Mouse (Mus musculus) stomach, embryonic 16.5 days (tissue): Measurements from ENCODE around the gene Vdr. TPM values are rescaled to one million over a fixed set of nuclear protein-coding genes. Genes with fewer than 3 reads are reported as not detected.

Experiments used
- ATAC-seq: fragments of 200-750 bp; cut with Nextera tagmentation; 2 replicates; pipeline ENCODE4 v1.8.0; 2017; ENCODE audit warnings: moderate number of reproducible peaks, moderate TSS enrichment; ENCODE audit not compliant: insufficient read depth, low FRiP score
- H3K27ac ChIP-seq: fragments of 300-500 bp; sonication (generic); 2 replicates; pipeline ENCODE4 v1.5.1; 2014; ENCODE audit warnings: low read length
- H3K27me3 ChIP-seq: fragments of 300-500 bp; sonication (generic); 2 replicates; pipeline ENCODE4 v1.6.1; 2014; ENCODE audit warnings: low read length, control low read depth, mixed read lengths; ENCODE audit not compliant: control insufficient read depth, insufficient read depth
- H3K36me3 ChIP-seq: fragments of 300-500 bp; sonication (generic); 2 replicates; pipeline ENCODE4 v1.6.1; 2014; ENCODE audit warnings: low read length; ENCODE audit not compliant: control insufficient read depth, insufficient read depth
- H3K4me1 ChIP-seq: fragments of 300-500 bp; sonication (generic); 2 replicates; pipeline ENCODE4 v1.6.1; 2014; ENCODE audit warnings: low read length, control low read depth, mixed read lengths; ENCODE audit not compliant: control insufficient read depth, insufficient read depth
- H3K4me2 ChIP-seq: fragments of 300-500 bp; sonication (generic); 2 replicates; pipeline ENCODE4 v1.6.1; 2014; ENCODE audit warnings: low read depth, low read length, mixed read lengths
- H3K4me3 ChIP-seq: fragments of 300-500 bp; sonication (generic); replicated peaks from 2 replicates; pipeline ENCODE4 v1.5.1; 2014; ENCODE audit warnings: mild to moderate bottlenecking, low read length
- H3K9ac ChIP-seq: fragments of 300-500 bp; sonication (generic); 2 replicates; pipeline ENCODE4 v1.6.1; 2014; ENCODE audit warnings: low read length
- H3K9me3 ChIP-seq: fragments of 300-500 bp; sonication (generic); replicated peaks from 2 replicates; pipeline ENCODE4 v1.6.1; 2016; ENCODE audit warnings: low read length, control low read depth; ENCODE audit not compliant: control insufficient read depth
- WGBS: fragments of 180-500 bp; shearing (Covaris S2); extraction: QIAGEN DNeasy Blood & Tissue Kit; methylation state at CpG from one replicate; pipeline ENCODE4 v1.1.7; 2014; 5-methylcytosine and 5-hydroxymethylcytosine counted together
- polyA plus RNA-seq: library from polyadenylated mRNA; unstranded; fragments of >200 nt; fragmentation: Nextera tagmentation; extraction: Ambion mirVana; gene quantifications from 2 replicates; pipeline ENCODE4 v1.2.1, GENCODE M21; 2015

Gene Vdr
- polyA plus RNA-seq, 1 experiment from 2014 or later = 2.3 TPM

- H3K4me2 ChIP-seq = peak overlapping the region; percentile 88
- peak overlapping the region; percentile 58 for H3K4me3 ChIP-seq
- H3K27ac ChIP-seq = no peak overlapping the region
- peak overlapping the region; percentile 57 for H3K9ac ChIP-seq
- peaks cover 20% of the 10 kb centered on the region; the same call in 1 of the 2 replicates for H3K4me1 ChIP-seq
- peak; percentile 88 for ATAC-seq
- H3K27me3 ChIP-seq = no peaks in the 10 kb centered on the region
- no peaks in the 10 kb centered on the region for H3K9me3 ChIP-seq
- no peaks in the 10 kb centered on the region for H3K36me3 ChIP-seq
- WGBS = 1% methylated on average over 59 of the region's 59 CpGs
Observed at GRCm38 (mm10) chr15:97907801-97908751, 2.4 kb downstream of the Vdr start.

GRCm38 (mm10) chr15:97907202-97907601, 3.2 kb downstream of the Vdr start:
- no peaks in the 10 kb centered on the region for H3K9me3 ChIP-seq
- H3K36me3 ChIP-seq = no peaks in the 10 kb centered on the region
- no peak overlapping the region for H3K9ac ChIP-seq
- H3K27me3 ChIP-seq = no peaks in the 10 kb centered on the region
- 36% methylated on average over 5 of the region's 5 CpGs for WGBS
- H3K4me3 ChIP-seq = peak overlapping the region; percentile 58
- H3K4me1 ChIP-seq = peaks cover 20% of the 10 kb centered on the region; the same call in 1 of the 2 replicates
- no peak overlapping the region for H3K27ac ChIP-seq
- ATAC-seq = no peak; the same call in 1 of the 2 replicates
- H3K4me2 ChIP-seq = peak overlapping the region; percentile 88

GRCm38 (mm10) chr15:97905281-97905680, 5.1 kb downstream of the Vdr start:
- H3K36me3 ChIP-seq = no peaks in the 10 kb centered on the region
- no peak overlapping the region for H3K4me2 ChIP-seq
- H3K9me3 ChIP-seq = no peaks in the 10 kb centered on the region
- WGBS = 83% methylated on average over 6 of the region's 6 CpGs
- no peak overlapping the region for H3K27ac ChIP-seq
- no peak for ATAC-seq
- H3K4me1 ChIP-seq = peaks cover 20% of the 10 kb centered on the region; the same call in 1 of the 2 replicates
- no peak overlapping the region for H3K9ac ChIP-seq
- H3K4me3 ChIP-seq = no peak overlapping the region
- H3K27me3 ChIP-seq = no peaks in the 10 kb centered on the region

GRCm38 (mm10) chr15:97904339-97904991, 6.0 kb downstream of the Vdr start:
- Histone ChIP-seq H3K4me3 (no peak overlapping the region), H3K36me3 (no peaks in the 10 kb centered on the region), H3K4me2 (no peak overlapping the region), H3K27ac (no peak overlapping the region), H3K9me3 (no peaks in the 10 kb centered on the region), H3K9ac (0 out of 2 replicates have a peak overlapping the region, but pooled peaks have one; percentile 26), H3K27me3 (no peaks in the 10 kb centered on the region), H3K4me1 (peaks cover 20% of the 10 kb centered on the region; the same call in 1 of the 2 replicates)
- peak; percentile 22; the same call in 1 of the 2 replicates for ATAC-seq
- WGBS = 38% methylated on average over 11 of the region's 11 CpGs

- Histone ChIP-seq H3K9ac (no peak overlapping the region), H3K4me2 (no peak overlapping the region), H3K27me3 (no peaks in the 10 kb centered on the region), H3K36me3 (no peaks in the 10 kb centered on the region), H3K27ac (no peak overlapping the region), H3K9me3 (no peaks in the 10 kb centered on the region), H3K4me1 (peaks cover 13% of the 10 kb centered on the region; the same call in 1 of the 2 replicates), H3K4me3 (no peak overlapping the region)
- ATAC-seq = no peak
- 75% methylated on average over 15 of the region's 15 CpGs for WGBS
Observed at GRCm38 (mm10) chr15:97903261-97904009, 7.0 kb downstream of the Vdr start.

- H3K4me2 ChIP-seq = no peak overlapping the region
- H3K36me3 ChIP-seq = no peaks in the 10 kb centered on the region
- H3K9me3 ChIP-seq = no peaks in the 10 kb centered on the region
- WGBS = 85% methylated on average over 9 of the region's 9 CpGs
- no peak overlapping the region for H3K27ac ChIP-seq
- H3K9ac ChIP-seq = no peak overlapping the region
- ATAC-seq = no peak
- no peaks in the 10 kb centered on the region for H3K27me3 ChIP-seq
- no peak overlapping the region for H3K4me3 ChIP-seq
- H3K4me1 ChIP-seq = 0 out of 2 replicates have a peak, but pooled peaks cover 5% of the 10 kb centered on the region
Observed at GRCm38 (mm10) chr15:97900991-97901390, 9.4 kb downstream of the Vdr start.

- 73% methylated on average over 12 of the region's 12 CpGs for WGBS
- ATAC-seq = no peak
- H3K27ac ChIP-seq = no peak overlapping the region
- H3K9ac ChIP-seq = no peak overlapping the region
- no peaks in the 10 kb centered on the region for H3K27me3 ChIP-seq
- H3K4me3 ChIP-seq = no peak overlapping the region
- no peaks in the 10 kb centered on the region for H3K36me3 ChIP-seq
- H3K4me2 ChIP-seq = no peak overlapping the region
- 0 out of 2 replicates have a peak, but pooled peaks cover 5% of the 10 kb centered on the region for H3K4me1 ChIP-seq
- H3K9me3 ChIP-seq = no peaks in the 10 kb centered on the region
Observed at GRCm38 (mm10) chr15:97900336-97900912, 10.0 kb downstream of the Vdr start.

GRCm38 (mm10) chr15:97899714-97900113, 10.7 kb downstream of the Vdr start:
- WGBS = 76% methylated on average over 8 of the region's 8 CpGs
- 0 out of 2 replicates have a peak, but pooled peaks cover 5% of the 10 kb centered on the region for H3K4me1 ChIP-seq

More at GRCm38 (mm10) chr15:97899714-97900113, 10.7 kb downstream of the Vdr start:
- Histone ChIP-seq H3K4me3 (no peak overlapping the region), H3K9ac (no peak overlapping the region), H3K9me3 (no peaks in the 10 kb centered on the region), H3K36me3 (no peaks in the 10 kb centered on the region), H3K27me3 (no peaks in the 10 kb centered on the region), H3K27ac (no peak overlapping the region), H3K4me2 (no peak overlapping the region)
- ATAC-seq = no peak
